Mouse (Mus musculus): Measurements from ENCODE around the gene Zmym1.
A peak's percentile ranks its signal among the peaks of the same experiment; 100 is the strongest.
"Not testable (repeated sequence)": the region's sequence is repeated elsewhere in the genome, so short reads cannot be mapped to it uniquely, and the experiment has no call there.

The Zmym1 gene

GRCm38 (mm10) chr4:127027228-127028190 lies 33.4 kb downstream of the Zmym1 start:
- DNase-seq (ENCODE audit: low read depth, low spot score), result peak; percentile 70

GRCm38 (mm10) chr4:127026826-127027225 lies 34.1 kb downstream of the Zmym1 start:
- DNase-seq (ENCODE audit: low read depth, low spot score), result no peak

GRCm38 (mm10) chr4:127024240-127024639 lies 36.7 kb downstream of the Zmym1 start:
- DNase-seq (ENCODE audit: low read depth, low spot score), result no peak

- DNase-seq (ENCODE audit: low read depth, low spot score), result no peak
These were observed 37.8 kb downstream of the Zmym1 start for GRCm38 (mm10) chr4:127023201-127023600.

GRCm38 (mm10) chr4:127021989-127022626 lies 38.8 kb downstream of the Zmym1 start:
- DNase-seq (ENCODE audit: low read depth, low spot score), result peak; percentile 96

- DNase-seq (ENCODE audit: low read depth, low spot score), result peak; percentile 99
These were observed 39.6 kb downstream of the Zmym1 start, which contains the start of gene Sfpq for GRCm38 (mm10) chr4:127021151-127021945. Gene Sfpq (plus strand): TSS chr4:127021324.

- no peak for DNase-seq (ENCODE audit: low read depth, low spot score)
These were observed 40.4 kb downstream of the Zmym1 start for GRCm38 (mm10) chr4:127020411-127021150.

GRCm38 (mm10) chr4:127016366-127016765 lies 44.6 kb downstream of the Zmym1 start:
- no peak for DNase-seq (ENCODE audit: low read depth, low spot score)

- DNase-seq (ENCODE audit: low read depth, low spot score), result peak; percentile 93
These were observed 45.5 kb downstream of the Zmym1 start for GRCm38 (mm10) chr4:127015294-127015993.

GRCm38 (mm10) chr4:127005113-127005936 lies 55.6 kb downstream of the Zmym1 start:
- peak; percentile 82 for DNase-seq (ENCODE audit: low read depth, low spot score)

GRCm38 (mm10) chr4:127004384-127004783 lies 56.6 kb downstream of the Zmym1 start:
- DNase-seq (ENCODE audit: low read depth, low spot score), result no peak

GRCm38 (mm10) chr4:127000601-127001105 lies 60.3 kb downstream of the Zmym1 start:
- DNase-seq (ENCODE audit: low read depth, low spot score), result no peak

GRCm38 (mm10) chr4:126999372-126999771 lies 61.6 kb downstream of the Zmym1 start:
- not testable (repeated sequence) for DNase-seq (ENCODE audit: low read depth, low spot score)

Measured in brain, adult 2 months (tissue).